Mouse (Mus musculus) forebrain, embryonic 14.5 days (tissue): ENCODE measurements at regions not wholly inside any gene's neighbourhood (a gene's known extent, or its start where the extent isn't known, plus 50 kb on each side); places are given as distances from the start of the nearest gene placed in this dataset.

ENCODE experiments used
- ATAC-seq: fragments of 200-750 bp; cut with Nextera tagmentation; 2 replicates; pipeline ENCODE4 v1.8.0; 2017; ENCODE audit warnings: mild to moderate bottlenecking, moderate library complexity
- DNase-seq: peaks from one replicate; pipeline ENCODE4 v3.0.0-alpha.2; 2015; ENCODE audit warnings: low spot score
- H3K27ac ChIP-seq: fragments of 300-500 bp; sonication (generic); 2 replicates; pipeline ENCODE4 v1.5.1; 2014; ENCODE audit warnings: low read depth, mild to moderate bottlenecking, control low read depth, low read length, moderate library complexity
- H3K27me3 ChIP-seq: fragments of 300-500 bp; sonication (generic); replicated peaks from 2 replicates; pipeline ENCODE4 v1.6.1; 2014; ENCODE audit warnings: low read length, control low read depth, mixed read lengths; ENCODE audit not compliant: control insufficient read depth, insufficient read depth
- H3K36me3 ChIP-seq: fragments of 300-500 bp; sonication (generic); 2 replicates; pipeline ENCODE4 v1.6.1; 2014; ENCODE audit warnings: low read length, control low read depth; ENCODE audit not compliant: control insufficient read depth, insufficient read depth
- H3K4me1 ChIP-seq: fragments of 300-500 bp; sonication (generic); 2 replicates; pipeline ENCODE4 v1.6.1; 2014; ENCODE audit warnings: antibody characterized with exemption, low read length, control low read depth; ENCODE audit not compliant: control insufficient read depth, insufficient read depth
- H3K4me2 ChIP-seq: fragments of 300-500 bp; sonication (generic); 2 replicates; pipeline ENCODE4 v1.6.1; 2014; ENCODE audit warnings: mild to moderate bottlenecking, control low read depth, low read length
- H3K4me3 ChIP-seq: fragments of 300-500 bp; sonication (generic); 2 replicates; pipeline ENCODE4 v1.5.1; 2014; ENCODE audit warnings: low read depth, low read length, control low read depth
- H3K9ac ChIP-seq: fragments of 300-500 bp; sonication (generic); 2 replicates; pipeline ENCODE4 v1.6.1; 2014; ENCODE audit warnings: mild to moderate bottlenecking, low read length, control low read depth, moderate library complexity
- H3K9me3 ChIP-seq: fragments of 300-500 bp; sonication (generic); replicated peaks from 2 replicates; pipeline ENCODE4 v1.6.1; 2016; ENCODE audit warnings: low read length, control low read depth, mixed read lengths; ENCODE audit not compliant: control insufficient read depth
- WGBS: fragments of 180-500 bp; shearing (Covaris S2); extraction: QIAGEN DNeasy Blood & Tissue Kit; methylation state at CpG from one replicate; pipeline ENCODE4 v1.1.7; 2014; 5-methylcytosine and 5-hydroxymethylcytosine counted together

GRCm38 (mm10) chr11:105510626-105511025 is 54.1 kb upstream of the March10 start:
- Histone ChIP-seq H3K36me3 (no peaks in the 10 kb centered on the region), H3K4me3 (no peak overlapping the region), H3K4me1 (peaks cover 24% of the 10 kb centered on the region), H3K9ac (no peak overlapping the region), H3K9me3 (no peaks in the 10 kb centered on the region), H3K27ac (no peak overlapping the region), H3K4me2 (no peak overlapping the region), H3K27me3 (no peaks in the 10 kb centered on the region)
- WGBS = 84% methylated on average over 4 of the region's 4 CpGs
- DNase-seq = no peak
- no peak for ATAC-seq

GRCm38 (mm10) chr11:105510056-105510455 is 53.5 kb upstream of the March10 start:
- no peak for DNase-seq

GRCm38 (mm10) chr11:105508660-105509038 is 52.1 kb upstream of the March10 start:
- no peak overlapping the region for H3K9ac ChIP-seq
- H3K36me3 ChIP-seq = no peaks in the 10 kb centered on the region
- no peaks in the 10 kb centered on the region for H3K9me3 ChIP-seq
- H3K4me1 ChIP-seq = peaks cover 24% of the 10 kb centered on the region
- 51% methylated on average over 7 of the region's 7 CpGs for WGBS
- DNase-seq (no peak), ATAC-seq (peak; percentile 38)
- peak overlapping the region; percentile 30 for H3K4me2 ChIP-seq
- no peaks in the 10 kb centered on the region for H3K27me3 ChIP-seq
- no peak overlapping the region for H3K4me3 ChIP-seq
- H3K27ac ChIP-seq = peak overlapping the region; percentile 90

More at GRCm38 (mm10) chr11:105510056-105510455, 53.5 kb upstream of the March10 start:
- Histone ChIP-seq H3K4me2 (no peak overlapping the region), H3K36me3 (no peaks in the 10 kb centered on the region), H3K9me3 (no peaks in the 10 kb centered on the region), H3K4me1 (peaks cover 24% of the 10 kb centered on the region), H3K9ac (no peak overlapping the region), H3K27ac (no peak overlapping the region), H3K27me3 (no peaks in the 10 kb centered on the region), H3K4me3 (no peak overlapping the region)
- ATAC-seq = no peak
- 78% methylated on average over 7 of the region's 7 CpGs for WGBS

- no peak overlapping the region for H3K9ac ChIP-seq
- H3K4me3 ChIP-seq = no peak overlapping the region
- DNase-seq = peak; percentile 95
- ATAC-seq = peak; percentile 89
- under 1% methylated on average over 6 of the region's 6 CpGs for WGBS
- H3K27ac ChIP-seq = peak overlapping the region; percentile 90
- no peaks in the 10 kb centered on the region for H3K27me3 ChIP-seq
- H3K4me1 ChIP-seq = peaks cover 24% of the 10 kb centered on the region
- H3K4me2 ChIP-seq = peak overlapping the region; percentile 30
- H3K9me3 ChIP-seq = no peaks in the 10 kb centered on the region
- H3K36me3 ChIP-seq = no peaks in the 10 kb centered on the region
These were observed 51.6 kb upstream of the March10 start for GRCm38 (mm10) chr11:105507972-105508659.

- Histone ChIP-seq H3K4me3 (no peak overlapping the region), H3K27ac (peak overlapping the region; percentile 90), H3K4me1 (peaks cover 24% of the 10 kb centered on the region), H3K36me3 (no peaks in the 10 kb centered on the region), H3K27me3 (no peaks in the 10 kb centered on the region), H3K9ac (no peak overlapping the region), H3K4me2 (peak overlapping the region; percentile 30), H3K9me3 (no peaks in the 10 kb centered on the region)
- peak; percentile 33 for DNase-seq
- peak; percentile 6 for ATAC-seq
- 10% methylated on average over 8 of the region's 8 CpGs for WGBS
These were observed 50.9 kb upstream of the March10 start for GRCm38 (mm10) chr11:105507332-105507971.
